Mouse (Mus musculus): Measurements from ENCODE around the gene Ano10.
A peak's percentile ranks its signal among the peaks of the same experiment; 100 is the strongest.

Gene Ano10

GRCm38 (mm10) chr9:122288416-122288815, 5.8 kb downstream of the Ano10 start:
- no peak for DNase-seq

GRCm38 (mm10) chr9:122287526-122287925, 6.7 kb downstream of the Ano10 start:
- no peak for DNase-seq

GRCm38 (mm10) chr9:122285833-122286310, 8.4 kb downstream of the Ano10 start:
- DNase-seq: no peak

GRCm38 (mm10) chr9:122285146-122285832, 8.9 kb downstream of the Ano10 start:
- peak; percentile 63 for DNase-seq

GRCm38 (mm10) chr9:122284696-122285095, 9.5 kb downstream of the Ano10 start:
- no peak for DNase-seq

- DNase-seq: no peak
These were observed 13.2 kb downstream of the Ano10 start for GRCm38 (mm10) chr9:122281004-122281403.

- no peak for DNase-seq
These were observed 17.6 kb downstream of the Ano10 start for GRCm38 (mm10) chr9:122276665-122277064.

GRCm38 (mm10) chr9:122276134-122276533, 18.1 kb downstream of the Ano10 start:
- no peak for DNase-seq

- DNase-seq: no peak
These were observed 19.9 kb downstream of the Ano10 start for GRCm38 (mm10) chr9:122274346-122274745.

GRCm38 (mm10) chr9:122273879-122274278, 20.3 kb downstream of the Ano10 start:
- DNase-seq: no peak

GRCm38 (mm10) chr9:122271866-122272265, 22.4 kb downstream of the Ano10 start:
- DNase-seq: no peak

GRCm38 (mm10) chr9:122271318-122271717, 22.9 kb downstream of the Ano10 start:
- no peak for DNase-seq

GRCm38 (mm10) chr9:122270913-122271312, 23.3 kb downstream of the Ano10 start:
- DNase-seq: no peak

GRCm38 (mm10) chr9:122269256-122270041, 24.8 kb downstream of the Ano10 start:
- no peak for DNase-seq

- no peak for DNase-seq
These were observed 28.6 kb downstream of the Ano10 start for GRCm38 (mm10) chr9:122265526-122266210.

GRCm38 (mm10) chr9:122263140-122263539, 31.1 kb downstream of the Ano10 start:
- no peak for DNase-seq

GRCm38 (mm10) chr9:122254386-122254785, 39.8 kb downstream of the Ano10 start:
- no peak for DNase-seq

GRCm38 (mm10) chr9:122252113-122252512, 42.1 kb downstream of the Ano10 start:
- DNase-seq: no peak

- peak; percentile 67 for DNase-seq
These were observed 46.1 kb downstream of the Ano10 start for GRCm38 (mm10) chr9:122248168-122248567.

GRCm38 (mm10) chr9:122247430-122248027, 46.7 kb downstream of the Ano10 start:
- DNase-seq: peak; percentile 84

GRCm38 (mm10) chr9:122245879-122246278, 48.3 kb downstream of the Ano10 start:
- no peak for DNase-seq

- no peak for DNase-seq
These were observed 48.8 kb downstream of the Ano10 start for GRCm38 (mm10) chr9:122245471-122245870.

- DNase-seq: no peak
These were observed 49.4 kb downstream of the Ano10 start for GRCm38 (mm10) chr9:122244800-122245165.
